Mouse (Mus musculus) cortical plate, adult 2 months (tissue): ENCODE results near the gene Gramd4.

Source experiments
- CTCF ChIP-seq: fragments of 200-500 bp; IDR thresholded peaks from 2 replicates; pipeline ENCODE4 v1.5.1; 2011; ENCODE audit warnings: mild to moderate bottlenecking, control low read depth, low read length; ENCODE audit not compliant: insufficient read depth; ENCODE audit errors: extremely low read depth
- POLR2A ChIP-seq: fragments of 200-500 bp; IDR thresholded peaks from 2 replicates; pipeline ENCODE4 v1.6.1; 2011; ENCODE audit warnings: mild to moderate bottlenecking, low read length, control low read depth; ENCODE audit not compliant: insufficient read depth; ENCODE audit errors: extremely low read depth

DNA sequence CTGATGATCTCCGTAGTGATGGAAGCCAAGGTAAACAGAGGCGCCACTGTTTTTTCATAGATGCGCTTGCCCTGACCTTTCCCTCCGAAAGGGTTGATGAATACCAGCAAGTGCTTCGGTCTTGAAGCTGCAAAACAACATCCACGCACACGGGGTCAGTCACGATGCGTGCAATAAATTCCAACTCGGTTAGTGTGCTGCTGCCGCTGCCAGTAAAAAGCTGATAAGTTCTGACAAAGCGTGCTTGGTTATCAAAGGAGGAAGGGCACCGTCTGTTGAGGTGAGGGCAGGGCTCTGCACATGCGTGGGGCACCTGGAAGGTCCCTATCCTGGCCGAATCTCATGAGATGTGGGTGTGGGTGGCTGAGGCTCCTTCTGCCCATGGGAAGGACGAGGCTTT, 101.6 kb downstream of the Gramd4 start:
- TF ChIP-seq POLR2A (no peak), CTCF (no peak)
